Mouse (Mus musculus) liver, embryonic 11.5 days (tissue): ENCODE results near the gene Uqcrfs1. TPM values are rescaled to one million over a fixed set of nuclear protein-coding genes. Genes with fewer than 3 reads are reported as not detected.

ENCODE experiments used
- ATAC-seq: fragments of 200-750 bp; cut with Nextera tagmentation; replicated peaks from 2 replicates; pipeline ENCODE4 v1.8.0; 2017; ENCODE audit warnings: moderate number of reproducible peaks, mild to moderate bottlenecking, moderate TSS enrichment, moderate library complexity; ENCODE audit not compliant: low FRiP score
- DNase-seq: peaks from one replicate; pipeline ENCODE4 v3.0.0-alpha.2; 2017; ENCODE audit warnings: low spot score
- H3K27ac ChIP-seq: fragments of 300-500 bp; sonication (generic); 2 replicates; pipeline ENCODE4 v1.5.1; 2014; ENCODE audit warnings: mild to moderate bottlenecking, low read depth, low read length, control low read depth
- H3K27me3 ChIP-seq: fragments of 300-500 bp; sonication (generic); replicated peaks from 2 replicates; pipeline ENCODE4 v1.6.1; 2014; ENCODE audit warnings: low read length, mixed read lengths; ENCODE audit not compliant: control insufficient read depth, insufficient read depth
- H3K36me3 ChIP-seq: fragments of 300-500 bp; sonication (generic); 2 replicates; pipeline ENCODE4 v1.6.1; 2014; ENCODE audit warnings: mild to moderate bottlenecking, low read length, moderate library complexity, mixed read lengths; ENCODE audit not compliant: control insufficient read depth, insufficient read depth
- H3K4me1 ChIP-seq: fragments of 300-500 bp; sonication (generic); replicated peaks from 2 replicates; pipeline ENCODE4 v1.6.1; 2014; ENCODE audit warnings: low read length, mixed read lengths; ENCODE audit not compliant: control insufficient read depth, insufficient read depth
- H3K4me2 ChIP-seq: fragments of 300-500 bp; sonication (generic); 2 replicates; pipeline ENCODE4 v1.6.1; 2014; ENCODE audit warnings: mild to moderate bottlenecking, control low read depth, moderate library complexity
- H3K4me3 ChIP-seq: fragments of 300-500 bp; sonication (generic); 2 replicates; pipeline ENCODE4 v1.5.1; 2014; ENCODE audit warnings: low read depth, low read length, control low read depth
- H3K9ac ChIP-seq: fragments of 300-500 bp; sonication (generic); 2 replicates; pipeline ENCODE4 v1.6.1; 2014; ENCODE audit warnings: low read depth, low read length, control low read depth
- H3K9me3 ChIP-seq: fragments of 300-500 bp; sonication (generic); 2 replicates; pipeline ENCODE4 v1.6.1; 2016; ENCODE audit warnings: low read length, inconsistent platforms, mixed read lengths; ENCODE audit not compliant: control insufficient read depth
- WGBS: fragments of 180-500 bp; shearing (Covaris S2); extraction: QIAGEN DNeasy Blood & Tissue Kit; methylation state at CpG from one replicate; pipeline ENCODE4 v1.1.7; 2014; 5-methylcytosine and 5-hydroxymethylcytosine counted together
- polyA plus RNA-seq: library from polyadenylated mRNA; unstranded; fragments of >200 nt; fragmentation: Nextera tagmentation; extraction: Ambion mirVana; gene quantifications from 2 replicates; pipeline ENCODE4 v1.2.1, GENCODE M21; 2014

Gene Uqcrfs1
- polyA plus RNA-seq = 280 and 288 TPM in 2 replicates

GRCm38 (mm10) chr13:30544856-30545604 is at the start of gene Uqcrfs1:
Gene Uqcrfs1 (minus strand): TSS chr13:30545362.
- DNase-seq (peak; percentile 96), ATAC-seq (peak; percentile 97)
- Histone ChIP-seq H3K4me1 (peaks cover 10% of the 10 kb centered on the region), H3K36me3 (peaks cover 7% of the 10 kb centered on the region; the same call in 1 of the 2 replicates), H3K9ac (peak within 1 kb of the TSS; percentile 91), H3K27ac (peak within 1 kb of the TSS; percentile 72), H3K9me3 (no peaks in the 10 kb centered on the region), H3K4me2 (peak within 1 kb of the TSS; percentile 81), H3K4me3 (peak within 1 kb of the TSS; percentile 94), H3K27me3 (no peaks in the 10 kb centered on the region)
- WGBS = under 1% methylated on average over 82 of the region's 82 CpGs

GRCm38 (mm10) chr13:30585786-30586185 is 40.6 kb upstream of the Uqcrfs1 start:
- Histone ChIP-seq H3K27ac (no peak overlapping the region), H3K27me3 (no peaks in the 10 kb centered on the region), H3K9me3 (no peaks in the 10 kb centered on the region), H3K4me1 (no peaks in the 10 kb centered on the region), H3K9ac (no peak overlapping the region), H3K4me3 (no peak overlapping the region), H3K36me3 (no peaks in the 10 kb centered on the region), H3K4me2 (no peak overlapping the region)
- 84% methylated on average over 3 of the region's 3 CpGs for WGBS
- ATAC-seq (no peak), DNase-seq (no peak)

GRCm38 (mm10) chr13:30582541-30582940 is 37.4 kb upstream of the Uqcrfs1 start:
- Histone ChIP-seq H3K9me3 (no peaks in the 10 kb centered on the region), H3K4me2 (no peak overlapping the region), H3K27me3 (no peaks in the 10 kb centered on the region), H3K27ac (no peak overlapping the region), H3K4me1 (no peaks in the 10 kb centered on the region), H3K9ac (no peak overlapping the region), H3K36me3 (no peaks in the 10 kb centered on the region), H3K4me3 (no peak overlapping the region)
- ATAC-seq = no peak
- WGBS = 59% methylated on average over 2 of the region's 2 CpGs
- DNase-seq = no peak

GRCm38 (mm10) chr13:30578806-30579205 is 33.6 kb upstream of the Uqcrfs1 start:
- H3K36me3 ChIP-seq = no peaks in the 10 kb centered on the region
- DNase-seq (no peak), ATAC-seq (no peak)
- 60% methylated on average over 2 of the region's 2 CpGs for WGBS
- no peak overlapping the region for H3K4me2 ChIP-seq
- H3K27me3 ChIP-seq = no peaks in the 10 kb centered on the region
- H3K27ac ChIP-seq = no peak overlapping the region
- H3K9me3 ChIP-seq = no peaks in the 10 kb centered on the region
- H3K4me3 ChIP-seq = no peak overlapping the region
- no peaks in the 10 kb centered on the region for H3K4me1 ChIP-seq
- H3K9ac ChIP-seq = no peak overlapping the region

GRCm38 (mm10) chr13:30576819-30577218 is 31.7 kb upstream of the Uqcrfs1 start:
- ATAC-seq (no peak), DNase-seq (no peak)
- Histone ChIP-seq H3K4me2 (no peak overlapping the region), H3K4me3 (no peak overlapping the region), H3K27me3 (no peaks in the 10 kb centered on the region), H3K9ac (no peak overlapping the region), H3K27ac (no peak overlapping the region), H3K36me3 (no peaks in the 10 kb centered on the region), H3K9me3 (no peaks in the 10 kb centered on the region), H3K4me1 (no peaks in the 10 kb centered on the region)
- 61% methylated on average over 2 of the region's 2 CpGs for WGBS

GRCm38 (mm10) chr13:30572971-30573370 is 27.8 kb upstream of the Uqcrfs1 start:
- Histone ChIP-seq H3K9me3 (no peaks in the 10 kb centered on the region), H3K4me3 (no peak overlapping the region), H3K4me2 (no peak overlapping the region), H3K4me1 (no peaks in the 10 kb centered on the region), H3K27me3 (no peaks in the 10 kb centered on the region), H3K36me3 (no peaks in the 10 kb centered on the region), H3K9ac (no peak overlapping the region), H3K27ac (no peak overlapping the region)
- 72% methylated on average over 4 of the region's 4 CpGs for WGBS
- no peak for ATAC-seq
- DNase-seq = no peak

GRCm38 (mm10) chr13:30570182-30570581 is 25.0 kb upstream of the Uqcrfs1 start:
- H3K27ac ChIP-seq = no peak overlapping the region

GRCm38 (mm10) chr13:30567571-30567970 is 22.4 kb upstream of the Uqcrfs1 start:
- Histone ChIP-seq H3K9ac (no peak overlapping the region), H3K4me1 (no peaks in the 10 kb centered on the region), H3K27ac (no peak overlapping the region), H3K27me3 (no peaks in the 10 kb centered on the region), H3K9me3 (no peaks in the 10 kb centered on the region), H3K4me2 (no peak overlapping the region), H3K4me3 (no peak overlapping the region), H3K36me3 (no peaks in the 10 kb centered on the region)
- DNase-seq = no peak
- ATAC-seq = no peak
- 77% methylated on average over 7 of the region's 7 CpGs for WGBS

More at GRCm38 (mm10) chr13:30570182-30570581, 25.0 kb upstream of the Uqcrfs1 start:
- Histone ChIP-seq H3K36me3 (no peaks in the 10 kb centered on the region), H3K4me1 (no peaks in the 10 kb centered on the region), H3K9me3 (no peaks in the 10 kb centered on the region), H3K9ac (no peak overlapping the region), H3K4me3 (no peak overlapping the region), H3K4me2 (no peak overlapping the region), H3K27me3 (no peaks in the 10 kb centered on the region)
- WGBS = 81% methylated on average over 1 of the region's 1 CpGs
- ATAC-seq (no peak), DNase-seq (no peak)

GRCm38 (mm10) chr13:30566767-30567166 is 21.6 kb upstream of the Uqcrfs1 start:
- Histone ChIP-seq H3K4me1 (no peaks in the 10 kb centered on the region), H3K27ac (no peak overlapping the region), H3K4me2 (no peak overlapping the region), H3K27me3 (no peaks in the 10 kb centered on the region), H3K9ac (no peak overlapping the region), H3K4me3 (no peak overlapping the region), H3K9me3 (no peaks in the 10 kb centered on the region), H3K36me3 (no peaks in the 10 kb centered on the region)
- WGBS = 59% methylated on average over 8 of the region's 8 CpGs
- ATAC-seq = no peak
- DNase-seq = no peak
